Mouse (Mus musculus): ENCODE data around the gene Dcn.

The Dcn gene

GRCm38 (mm10) chr10:97547740-97548139 lies 68.3 kb downstream of the Dcn start:
- DNase-seq (ENCODE audit: low read depth, low spot score), result no peak

GRCm38 (mm10) chr10:97564957-97565856 lies 85.8 kb downstream of the Dcn start, which contains the start of gene Lum:
Lum (plus strand) TSS chr10:97565128.
- DNase-seq (ENCODE audit: low read depth, low spot score), result peak; percentile 42

GRCm38 (mm10) chr10:97567489-97568135 lies 88.2 kb downstream of the Dcn start:
- DNase-seq (ENCODE audit: low read depth, low spot score), result peak; percentile 17

All from mesoderm, embryonic 11.5 days (tissue).